8 mouse cellular contexts compared by ENCODE assay signal in genomic region chr6:115480322-115481017, GRCm38 (mm10).
A peak's percentile ranks its signal among the peaks of the same experiment; 100 is the strongest.
DNase-seq lines count a peak whose midpoint lies in the region; ATAC-seq and TF ChIP-seq lines count a peak whose summit lies in the region.

No protein-coding gene starts in this region.

- H3K9ac ChIP-seq in CH12.LX (ENCODE audit: insufficient read depth, low read depth), result 0 out of 2 replicates have a peak overlapping the region, but pooled peaks have one; percentile 18

- H3K36me3 ChIP-seq in CH12.LX (replicated peaks in 1 of 2; ENCODE audit: control insufficient read depth in 1 of 2, insufficient read depth in 1 of 2, low read length in 1 of 2), result no peaks in the 10 kb centered on the region
- no peaks in the 10 kb centered on the region for H3K36me3 ChIP-seq in kidney, adult 2 months (ENCODE audit: control insufficient read depth, insufficient read depth, low read length)

- no peak overlapping the region for H3K27ac ChIP-seq in CH12.LX (ENCODE audit: insufficient read depth, low read depth)
- no peak overlapping the region for H3K27ac ChIP-seq in kidney, adult 2 months (ENCODE audit: insufficient read depth, low read depth, low read length)

- no peaks in the 10 kb centered on the region for H3K79me2 ChIP-seq in CH12.LX (replicated peaks; ENCODE audit: control insufficient read depth, extremely low read depth, insufficient read depth, poor library complexity, severe bottlenecking)

- H3K27me3 ChIP-seq in CH12.LX (replicated peaks), result no peaks in the 10 kb centered on the region
- no peaks in the 10 kb centered on the region for H3K27me3 ChIP-seq in kidney, adult 2 months (replicated peaks; ENCODE audit: control insufficient read depth, insufficient read depth, low read length)

- H3K4me3 ChIP-seq in CH12.LX (replicated peaks in 1 of 3; ENCODE audit: low read depth in 2 of 3, low read length in 2 of 3, poor library complexity in 1 of 3), result no peak overlapping the region
- no peak overlapping the region for H3K4me3 ChIP-seq in kidney, adult 2 months (ENCODE audit: insufficient read depth, low read depth, low read length)

- peaks cover 15 to 33% of the 10 kb centered on the region in 2 experiments for H3K4me1 ChIP-seq in CH12.LX (ENCODE audit: control insufficient read depth in 1 of 2, insufficient read depth in 2 of 2)
- peaks cover 5% of the 10 kb centered on the region; the same call in 1 of the 2 replicates for H3K4me1 ChIP-seq in kidney, adult 2 months (ENCODE audit: control insufficient read depth, insufficient read depth, low read length)

- no peak for TF ChIP-seq CTCF in CH12.LX (conservative IDR thresholded peaks at IDR 0.05 in 1 of 2, IDR thresholded peaks at IDR 0.05 in 1 of 2; ENCODE audit: low read depth in 2 of 2, low read length in 2 of 2)
- TF ChIP-seq CTCF in kidney, adult 2 months (conservative IDR thresholded peaks at IDR 0.05; ENCODE audit: insufficient read depth, insufficient read length, low read depth, low read length), result no peak

- TF ChIP-seq RAD21 in CH12.LX (IDR thresholded peaks at IDR 0.05; ENCODE audit: low read depth, low read length), result no peak

- WGBS in kidney, adult 2 months, result 61% methylated on average over 5 of the region's 5 CpGs

- peak; percentile 73 to 88 for DNase-seq in adrenal gland, adult (ENCODE audit: inconsistent age in 2 of 2, low spot score in 1 of 2)
- no peak for DNase-seq in adrenal gland, postnatal 4 days (ENCODE audit: low spot score in 2 of 2)
- peak; percentile 77 for DNase-seq in CH12.LX (ENCODE audit: extremely low read depth)
- peak; percentile 70 for DNase-seq in kidney, adult 2 months
- DNase-seq in lung, postnatal 10 days, result peak; percentile 31
- no peak for DNase-seq in cerebellum, postnatal 25 days
- no peak for DNase-seq in cerebellum, postnatal 10 days

- peak; percentile 75 for TF ChIP-seq EP300 in CH12.LX (IDR thresholded peaks at IDR 0.05; ENCODE audit: low read length)

- in situ Hi-C loops in CH12.LX (cut with MboI; ENCODE audit: low pct_ligation_motif_present, low pct_unique_long_range_greater_than_20kb, low sequenced_read_pairs), result no loop called here

- dilution Hi-C loops in CH12.LX (cut with MboI; ENCODE audit: extremely low pct_ligation_motif_present, extremely low pct_unique_long_range_greater_than_20kb, low sequenced_read_pairs), result no loop called here

- H3K4me2 ChIP-seq in CH12.LX (ENCODE audit: insufficient read depth, low read depth, poor library complexity, severe bottlenecking), result peak overlapping the region; percentile 55; the same call in 1 of the 2 replicates

- no peaks in the 10 kb centered on the region for H3K9me3 ChIP-seq in CH12.LX (replicated peaks; ENCODE audit: low read length)

- TF ChIP-seq POLR2A in CH12.LX (IDR thresholded peaks at IDR 0.05; ENCODE audit: low read depth, low read length), result peak; percentile 47; the same call in 1 of the 2 replicates
- no peak for TF ChIP-seq POLR2A in kidney, adult 2 months (IDR thresholded peaks at IDR 0.05; ENCODE audit: low read depth, low read length)

- peak; percentile 89 for ATAC-seq in erythroid progenitor cell, adult 5-6 weeks (replicated peaks; ENCODE audit: low FRiP score, poor library complexity, severe bottlenecking)

TF ChIP-seq in CH12.LX, 34 proteins besides CTCF, POLR2A, EP300 and RAD21:
- 0 out of 2 replicates have a peak, but pooled peaks have one; percentile 36 for TF ChIP-seq MEF2A (IDR thresholded peaks at IDR 0.05; ENCODE audit: borderline replicate concordance, low read depth, low read length)
- TF ChIP-seq ELF1 (IDR thresholded peaks at IDR 0.05; ENCODE audit: low read depth, low read length), result 0 out of 2 replicates have a peak, but pooled peaks have one; percentile 27
- TF ChIP-seq BHLHE40 (IDR thresholded peaks at IDR 0.05; ENCODE audit: low read depth, low read length), result peak; percentile 36; the same call in 1 of the 2 replicates
- no peak for TF ChIP-seq USF1 (IDR thresholded peaks at IDR 0.05; ENCODE audit: low read depth, low read length)
- TF ChIP-seq MYC (IDR thresholded peaks at IDR 0.05; ENCODE audit: low read depth, low read length), result no peak
- no peak for TF ChIP-seq ZC3H11A (IDR thresholded peaks at IDR 0.05; ENCODE audit: low read depth, low read length)
- TF ChIP-seq SIN3A (IDR thresholded peaks at IDR 0.05; ENCODE audit: low read length), result peak; percentile 36; the same call in 1 of the 2 replicates
- TF ChIP-seq GABPA (IDR thresholded peaks at IDR 0.05; ENCODE audit: insufficient replicate concordance, low read depth, low read length), result no peak
- no peak for TF ChIP-seq ZNF384 (IDR thresholded peaks at IDR 0.05; ENCODE audit: low read depth, low read length)
- TF ChIP-seq SMC3 (IDR thresholded peaks at IDR 0.05; ENCODE audit: low read depth, low read length), result no peak
- TF ChIP-seq NELFE (IDR thresholded peaks at IDR 0.05; ENCODE audit: low read depth, low read length), result 0 out of 2 replicates have a peak, but pooled peaks have one; percentile 43
- TF ChIP-seq TBP (conservative IDR thresholded peaks at IDR 0.05; ENCODE audit: low read depth, low read length), result 0 out of 2 replicates have a peak, but pooled peaks have one; percentile 37
- no peak for TF ChIP-seq MAX (IDR thresholded peaks at IDR 0.05; ENCODE audit: low read length)
- TF ChIP-seq KAT2A (IDR thresholded peaks at IDR 0.05; ENCODE audit: insufficient replicate concordance, low read length), result no peak
- peak; percentile 34; the same call in 1 of the 2 replicates for TF ChIP-seq JUND (conservative IDR thresholded peaks at IDR 0.05; ENCODE audit: low read depth, low read length)
- no peak for TF ChIP-seq HCFC1 (IDR thresholded peaks at IDR 0.05; ENCODE audit: low read depth, low read length)
- peak; percentile 92 for TF ChIP-seq MAFK (IDR thresholded peaks at IDR 0.05; ENCODE audit: insufficient replicate concordance, low read length)
- TF ChIP-seq IRF4 (IDR thresholded peaks at IDR 0.05; ENCODE audit: low read depth, low read length), result peak; percentile 83
- no peak for TF ChIP-seq E2F4 (IDR thresholded peaks at IDR 0.05; ENCODE audit: insufficient replicate concordance, low read depth, low read length)
- TF ChIP-seq TCF12 (IDR thresholded peaks at IDR 0.05; ENCODE audit: low read depth, low read length), result peak; percentile 76
- TF ChIP-seq PAX5 (IDR thresholded peaks at IDR 0.05; ENCODE audit: low read length), result no peak
- TF ChIP-seq USF2 (conservative IDR thresholded peaks at IDR 0.05; ENCODE audit: low read depth, low read length), result no peak
- peak; percentile 61 for TF ChIP-seq JUN (IDR thresholded peaks at IDR 0.05; ENCODE audit: insufficient read depth, low read depth, low read length)
- no peak for TF ChIP-seq NRF1 (IDR thresholded peaks at IDR 0.05; ENCODE audit: low read depth, low read length)
- peak; percentile 54 for TF ChIP-seq ETS1 (conservative IDR thresholded peaks at IDR 0.05; ENCODE audit: low read depth, low read length)
- TF ChIP-seq RCOR1 (conservative IDR thresholded peaks at IDR 0.05; ENCODE audit: low read depth, low read length), result no peak; the same call in 1 of the 2 replicates
- TF ChIP-seq MXI1 (IDR thresholded peaks at IDR 0.05; ENCODE audit: low read depth, low read length), result peak; percentile 30; the same call in 1 of the 2 replicates
- no peak for TF ChIP-seq UBTF (IDR thresholded peaks at IDR 0.05; ENCODE audit: low read depth, low read length)
- no peak for TF ChIP-seq ZKSCAN1 (IDR thresholded peaks at IDR 0.05; ENCODE audit: borderline replicate concordance, low read depth, low read length)
- TF ChIP-seq POLR2AphosphoS2 (IDR thresholded peaks at IDR 0.05; ENCODE audit: low read depth, low read length), result no peak
TF ChIP-seq in CH12.LX: peak in this region for 13.

Comparison
In these comparisons a context has a peak if more than half of its experiments do, and no peak if none do; other contexts are left out.
1. DNase-seq: peak in adrenal gland, adult (2 of 2), CH12.LX (single experiment), kidney, adult 2 months (single experiment) and lung, postnatal 10 days (single experiment); none in adrenal gland, postnatal 4 days (0 of 2), cerebellum, postnatal 25 days (0 of 2) and cerebellum, postnatal 10 days (0 of 2).